Mouse (Mus musculus) embryonic facial prominence, embryonic 13.5 days (tissue): Measurements from ENCODE around the gene Hip1. TPM values are rescaled to one million over a fixed set of nuclear protein-coding genes. Genes with fewer than 3 reads are reported as not detected.

ENCODE experiments used
- ATAC-seq: fragments of 200-750 bp; cut with Nextera tagmentation; 2 replicates; pipeline ENCODE4 v1.8.0; 2017; ENCODE audit warnings: low read depth; ENCODE audit not compliant: insufficient number of reproducible peaks, insufficient read depth, low FRiP score, low TSS enrichment
- H3K27ac ChIP-seq: fragments of 300-500 bp; sonication (generic); 2 replicates; pipeline ENCODE4 v1.5.1; 2015; ENCODE audit warnings: moderate library complexity, mild to moderate bottlenecking, inconsistent platforms
- H3K27me3 ChIP-seq: fragments of 300-500 bp; sonication (generic); 2 replicates; pipeline ENCODE4 v1.6.1; 2015; ENCODE audit warnings: mild to moderate bottlenecking, inconsistent platforms
- H3K36me3 ChIP-seq: fragments of 300-500 bp; sonication (generic); 2 replicates; pipeline ENCODE4 v1.6.1; 2015; ENCODE audit warnings: mild to moderate bottlenecking, inconsistent platforms
- H3K4me1 ChIP-seq: fragments of 300-500 bp; sonication (generic); 2 replicates; pipeline ENCODE4 v1.6.1; 2015; ENCODE audit warnings: inconsistent platforms
- H3K4me2 ChIP-seq: fragments of 300-500 bp; sonication (generic); 2 replicates; pipeline ENCODE4 v1.6.1; 2015; ENCODE audit warnings: moderate library complexity, mild to moderate bottlenecking, inconsistent platforms
- H3K4me3 ChIP-seq: fragments of 300-500 bp; sonication (generic); 2 replicates; pipeline ENCODE4 v1.5.1; 2015; ENCODE audit warnings: mild to moderate bottlenecking, inconsistent platforms
- H3K9ac ChIP-seq: fragments of 300-500 bp; sonication (generic); 2 replicates; pipeline ENCODE4 v1.6.1; 2015; ENCODE audit warnings: mild to moderate bottlenecking, inconsistent platforms
- H3K9me3 ChIP-seq: fragments of 300-500 bp; sonication (generic); 2 replicates; pipeline ENCODE4 v1.6.1; 2016; ENCODE audit warnings: inconsistent platforms
- WGBS: fragments of 180-500 bp; shearing (Covaris S2); methylation state at CpG from one replicate; pipeline ENCODE4 v1.1.7; 2015; ENCODE audit warnings: mixed read lengths; 5-methylcytosine and 5-hydroxymethylcytosine counted together
- polyA plus RNA-seq: library from polyadenylated mRNA; unstranded; fragments of >200 nt; fragmentation: Nextera tagmentation; extraction: Ambion mirVana; gene quantifications from 2 replicates; pipeline ENCODE4 v1.2.1, GENCODE M21; 2015

Hip1 gene
- polyA plus RNA-seq, 1 experiment from 2014 or later, result 37.9 TPM

GRCm38 (mm10) chr5:135431111-135431510, 113.8 kb downstream of the Hip1 start:
- Histone ChIP-seq H3K9me3 (no peaks in the 10 kb centered on the region), H3K27ac (no peak overlapping the region), H3K4me3 (no peak overlapping the region), H3K4me2 (no peak overlapping the region), H3K27me3 (no peaks in the 10 kb centered on the region), H3K9ac (no peak overlapping the region), H3K36me3 (peaks cover 92% of the 10 kb centered on the region), H3K4me1 (no peaks in the 10 kb centered on the region)
- WGBS, result 93% methylated on average over 6 of the region's 6 CpGs
- ATAC-seq, result no peak

GRCm38 (mm10) chr5:135428786-135429185, 116.1 kb downstream of the Hip1 start:
- no peaks in the 10 kb centered on the region for H3K27me3 ChIP-seq
- 73% methylated on average over 5 of the region's 5 CpGs for WGBS
- no peaks in the 10 kb centered on the region for H3K4me1 ChIP-seq
- H3K4me2 ChIP-seq, result no peak overlapping the region
- no peak overlapping the region for H3K4me3 ChIP-seq
- no peak overlapping the region for H3K27ac ChIP-seq
- no peak for ATAC-seq
- no peaks in the 10 kb centered on the region for H3K9me3 ChIP-seq
- H3K9ac ChIP-seq, result no peak overlapping the region
- H3K36me3 ChIP-seq, result peaks cover 92% of the 10 kb centered on the region

- ATAC-seq, result no peak
- Histone ChIP-seq H3K4me3 (no peak overlapping the region), H3K9me3 (no peaks in the 10 kb centered on the region), H3K4me2 (no peak overlapping the region), H3K4me1 (no peaks in the 10 kb centered on the region), H3K9ac (no peak overlapping the region), H3K27ac (no peak overlapping the region), H3K36me3 (peaks cover 58% of the 10 kb centered on the region), H3K27me3 (no peaks in the 10 kb centered on the region)
- 93% methylated on average over 9 of the region's 9 CpGs for WGBS
Measured at GRCm38 (mm10) chr5:135410266-135410665, 134.7 kb downstream of the Hip1 start.

- Histone ChIP-seq H3K36me3 (peaks cover 38% of the 10 kb centered on the region), H3K4me1 (peaks cover 3% of the 10 kb centered on the region; the same call in 1 of the 2 replicates), H3K9me3 (no peaks in the 10 kb centered on the region), H3K9ac (no peak overlapping the region), H3K4me2 (no peak overlapping the region), H3K27me3 (no peaks in the 10 kb centered on the region), H3K27ac (no peak overlapping the region), H3K4me3 (no peak overlapping the region)
- 86% methylated on average over 4 of the region's 4 CpGs for WGBS
- no peak for ATAC-seq
Measured at GRCm38 (mm10) chr5:135408114-135408513, 136.8 kb downstream of the Hip1 start.

GRCm38 (mm10) chr5:135405437-135405836, 139.5 kb downstream of the Hip1 start:
- Histone ChIP-seq H3K9ac (no peak overlapping the region), H3K9me3 (no peaks in the 10 kb centered on the region), H3K4me2 (no peak overlapping the region), H3K27me3 (no peaks in the 10 kb centered on the region), H3K36me3 (peaks cover 16% of the 10 kb centered on the region), H3K4me1 (peaks cover 3% of the 10 kb centered on the region; the same call in 1 of the 2 replicates), H3K27ac (no peak overlapping the region), H3K4me3 (no peak overlapping the region)
- WGBS, result 85% methylated on average over 9 of the region's 9 CpGs
- no peak for ATAC-seq

- no peak overlapping the region for H3K4me2 ChIP-seq
- ATAC-seq, result no peak
Measured at GRCm38 (mm10) chr5:135404623-135405022, 140.3 kb downstream of the Hip1 start.

GRCm38 (mm10) chr5:135400244-135400643, 144.7 kb downstream of the Hip1 start:
- no peaks in the 10 kb centered on the region for H3K36me3 ChIP-seq
- no peak overlapping the region for H3K9ac ChIP-seq
- H3K27ac ChIP-seq, result no peak overlapping the region
- ATAC-seq, result no peak
- no peaks in the 10 kb centered on the region for H3K9me3 ChIP-seq
- H3K4me2 ChIP-seq, result no peak overlapping the region
- peaks cover 3% of the 10 kb centered on the region; the same call in 1 of the 2 replicates for H3K4me1 ChIP-seq
- H3K4me3 ChIP-seq, result no peak overlapping the region
- 9% methylated on average over 2 of the region's 2 CpGs for WGBS
- no peaks in the 10 kb centered on the region for H3K27me3 ChIP-seq

More at GRCm38 (mm10) chr5:135404623-135405022, 140.3 kb downstream of the Hip1 start:
- Histone ChIP-seq H3K27ac (no peak overlapping the region), H3K4me1 (peaks cover 3% of the 10 kb centered on the region; the same call in 1 of the 2 replicates), H3K27me3 (no peaks in the 10 kb centered on the region), H3K4me3 (no peak overlapping the region), H3K36me3 (peaks cover 9% of the 10 kb centered on the region), H3K9ac (no peak overlapping the region), H3K9me3 (no peaks in the 10 kb centered on the region)
- 31% methylated on average over 20 of the region's 20 CpGs for WGBS

- Histone ChIP-seq H3K27ac (no peak overlapping the region), H3K4me2 (no peak overlapping the region), H3K36me3 (no peaks in the 10 kb centered on the region), H3K27me3 (no peaks in the 10 kb centered on the region), H3K9me3 (no peaks in the 10 kb centered on the region), H3K9ac (no peak overlapping the region), H3K4me3 (no peak overlapping the region), H3K4me1 (peaks cover 4% of the 10 kb centered on the region; the same call in 1 of the 2 replicates)
- no peak for ATAC-seq
- 67% methylated on average over 6 of the region's 6 CpGs for whole genome bisulfite sequencing
Measured at GRCm38 (mm10) chr5:135399382-135399781, 145.5 kb downstream of the Hip1 start.

- Histone ChIP-seq H3K4me1 (peaks cover 19% of the 10 kb centered on the region), H3K9ac (no peak overlapping the region), H3K4me3 (no peak overlapping the region), H3K9me3 (no peaks in the 10 kb centered on the region), H3K27ac (no peak overlapping the region), H3K4me2 (no peak overlapping the region), H3K36me3 (peaks cover 15% of the 10 kb centered on the region), H3K27me3 (no peaks in the 10 kb centered on the region)
- ATAC-seq, result no peak
- 55% methylated on average over 5 of the region's 5 CpGs for WGBS
Measured at GRCm38 (mm10) chr5:135395826-135396225, 149.1 kb downstream of the Hip1 start.

- peak within 1 kb of the TSS; percentile 65 for H3K4me2 ChIP-seq
- peak; percentile 81 for ATAC-seq
- no peaks in the 10 kb centered on the region for H3K9me3 ChIP-seq
- H3K36me3 ChIP-seq, result peaks cover 29% of the 10 kb centered on the region
- WGBS, result under 1% methylated on average over 95 of the region's 110 CpGs
- peak within 1 kb of the TSS; percentile 86 for H3K27ac ChIP-seq
- H3K27me3 ChIP-seq, result no peaks in the 10 kb centered on the region
- H3K4me1 ChIP-seq, result peaks cover 19% of the 10 kb centered on the region
- H3K9ac ChIP-seq, result peak within 1 kb of the TSS; percentile 98
- peak within 1 kb of the TSS; percentile 70 for H3K4me3 ChIP-seq
Measured at GRCm38 (mm10) chr5:135394004-135394823, 150.7 kb downstream of the Hip1 start, which contains the start of gene Pom121. TSS of gene Pom121 (minus strand) at chr5:135394546.

GRCm38 (mm10) chr5:135383771-135384170, 161.1 kb downstream of the Hip1 start:
- Histone ChIP-seq H3K4me1 (no peaks in the 10 kb centered on the region), H3K9me3 (no peaks in the 10 kb centered on the region), H3K36me3 (peaks cover 95% of the 10 kb centered on the region), H3K27ac (no peak overlapping the region), H3K4me3 (no peak overlapping the region), H3K27me3 (no peaks in the 10 kb centered on the region), H3K4me2 (no peak overlapping the region), H3K9ac (no peak overlapping the region)
- ATAC-seq, result no peak
- 85% methylated on average over 10 of the region's 10 CpGs for WGBS

- H3K9ac ChIP-seq, result no peak overlapping the region
- H3K4me1 ChIP-seq, result no peaks in the 10 kb centered on the region
- no peak overlapping the region for H3K4me3 ChIP-seq
- WGBS, result 87% methylated on average over 7 of the region's 7 CpGs
- peaks cover 95% of the 10 kb centered on the region for H3K36me3 ChIP-seq
- ATAC-seq, result no peak
- no peaks in the 10 kb centered on the region for H3K27me3 ChIP-seq
- no peak overlapping the region for H3K27ac ChIP-seq
- H3K9me3 ChIP-seq, result no peaks in the 10 kb centered on the region
- no peak overlapping the region for H3K4me2 ChIP-seq
Measured at GRCm38 (mm10) chr5:135382746-135383145, 162.2 kb downstream of the Hip1 start.
